Mouse (Mus musculus) midbrain, embryonic 10.5 days (tissue): Measurements from ENCODE around the gene Cnpy1. TPM values are rescaled to one million over a fixed set of nuclear protein-coding genes. Genes with fewer than 3 reads are reported as not detected.
A peak's percentile ranks its signal among the peaks of the same experiment; 100 is the strongest.

Source experiments
- DNase-seq: peaks from one replicate; pipeline ENCODE4 v3.0.0-alpha.2; 2017; ENCODE audit warnings: low spot score
- H3K27ac ChIP-seq: fragments of 300-500 bp; sonication (generic); replicated peaks from 2 replicates; pipeline ENCODE4 v1.5.1; 2016; ENCODE audit warnings: mild to moderate bottlenecking
- H3K27me3 ChIP-seq: fragments of 300-500 bp; sonication (generic); 2 replicates; pipeline ENCODE4 v1.6.1; 2016; ENCODE audit warnings: low read depth, mild to moderate bottlenecking; ENCODE audit not compliant: poor library complexity, severe bottlenecking
- H3K36me3 ChIP-seq: fragments of 300-500 bp; sonication (generic); 2 replicates; pipeline ENCODE4 v1.6.1; 2016; ENCODE audit warnings: mild to moderate bottlenecking, moderate library complexity
- H3K4me1 ChIP-seq: fragments of 300-500 bp; sonication (generic); 2 replicates; pipeline ENCODE4 v1.6.1; 2016
- H3K4me3 ChIP-seq: fragments of 300-500 bp; sonication (generic); 2 replicates; pipeline ENCODE4 v1.5.1; 2016; ENCODE audit warnings: mild to moderate bottlenecking, moderate library complexity
- H3K9me3 ChIP-seq: fragments of 300-500 bp; sonication (generic); replicated peaks from 2 replicates; pipeline ENCODE4 v1.6.1; 2016; ENCODE audit warnings: mild to moderate bottlenecking
- WGBS: fragments of 180-500 bp; shearing (Covaris S2); methylation state at CpG from one replicate; pipeline ENCODE4 v1.1.7; 2016; 5-methylcytosine and 5-hydroxymethylcytosine counted together
- polyA plus RNA-seq: library from polyadenylated mRNA; unstranded; fragments of >200 nt; fragmentation: Nextera tagmentation; extraction: Ambion mirVana; gene quantifications from 2 replicates; pipeline ENCODE4 v1.2.1, GENCODE M21; 2016

Cnpy1 gene
- polyA plus RNA-seq, 1 experiment from 2014 or later = 95.4 TPM

DNA sequence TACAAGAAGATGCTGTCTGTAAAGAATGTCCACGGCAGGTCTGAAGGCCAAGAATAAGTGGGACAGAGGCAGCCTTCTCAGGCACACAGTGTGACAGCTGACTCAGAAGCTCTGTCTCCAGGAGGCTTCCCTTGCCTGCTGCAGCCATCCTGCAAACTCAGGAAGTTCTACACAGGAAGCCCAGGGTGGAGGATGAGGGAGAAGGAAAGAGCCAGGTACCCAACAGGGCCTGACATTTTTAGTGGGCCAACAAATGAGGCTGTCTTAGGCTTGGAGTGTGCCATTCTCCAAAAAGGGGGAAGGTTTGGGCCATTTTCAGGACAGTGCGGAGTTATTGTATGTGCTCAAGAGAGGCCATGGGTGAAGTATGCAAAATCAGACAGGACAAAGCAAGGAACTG, 7.9 kb downstream of the Cnpy1 start:
- peak overlapping the region; percentile 42 for H3K4me3 ChIP-seq
- DNase-seq = no peak
- 63% methylated on average over 2 of the region's 2 CpGs for WGBS
- H3K9me3 ChIP-seq = no peaks in the 10 kb centered on the region
- peaks cover 60% of the 10 kb centered on the region for H3K27me3 ChIP-seq
- H3K27ac ChIP-seq = peak overlapping the region; percentile 82
- no peaks in the 10 kb centered on the region for H3K36me3 ChIP-seq
- peaks cover 41% of the 10 kb centered on the region for H3K4me1 ChIP-seq

DNA sequence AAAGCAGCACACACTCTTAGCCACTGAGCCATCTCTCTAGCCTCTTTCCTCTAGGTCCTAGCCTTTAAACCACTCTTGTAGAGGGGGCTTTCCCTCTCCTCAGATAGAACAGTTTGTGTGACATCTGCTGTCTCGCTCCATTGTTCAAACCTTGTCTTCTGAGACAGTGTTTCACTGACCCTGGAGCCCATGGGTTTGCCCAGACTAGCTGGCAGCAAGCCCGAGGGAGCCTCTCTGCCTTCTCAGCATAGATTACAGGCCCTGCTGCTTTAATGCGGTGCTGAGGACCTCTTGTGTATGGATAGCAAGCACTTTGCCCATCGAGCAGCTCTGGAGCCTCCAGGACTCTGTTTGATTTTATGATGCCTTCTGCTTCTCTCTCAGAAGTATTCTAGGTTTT, 8.6 kb downstream of the Cnpy1 start:
- H3K36me3 ChIP-seq = no peaks in the 10 kb centered on the region
- 31% methylated on average over 4 of the region's 4 CpGs for WGBS
- H3K4me1 ChIP-seq = peaks cover 41% of the 10 kb centered on the region
- H3K4me3 ChIP-seq = peak overlapping the region; percentile 42
- peak overlapping the region; percentile 82 for H3K27ac ChIP-seq
- no peaks in the 10 kb centered on the region for H3K9me3 ChIP-seq
- peak; percentile 36 for DNase-seq
- peaks cover 62% of the 10 kb centered on the region for H3K27me3 ChIP-seq

DNA sequence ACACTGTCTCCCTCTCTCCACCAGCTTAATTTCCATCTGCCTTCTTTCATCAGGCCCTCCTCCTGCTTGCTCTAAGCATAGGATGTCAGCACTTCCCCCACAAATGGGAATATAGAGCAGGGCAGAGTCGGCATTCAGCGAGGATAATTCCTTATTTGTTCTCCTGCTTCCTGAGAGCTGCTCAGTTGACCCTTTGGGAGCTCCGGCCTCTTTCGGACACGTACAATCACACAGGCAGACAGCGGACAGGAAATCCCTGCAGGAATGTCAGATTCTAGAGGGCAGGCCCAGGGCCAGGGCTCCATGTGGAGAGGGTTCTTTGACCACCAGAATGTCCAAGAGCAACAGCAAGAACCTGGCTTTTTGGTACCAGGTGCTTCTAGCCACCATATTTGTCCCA, 9.5 kb downstream of the Cnpy1 start:
- peak overlapping the region; percentile 42 for H3K4me3 ChIP-seq
- peaks cover 65% of the 10 kb centered on the region for H3K27me3 ChIP-seq
- 3% methylated on average over 6 of the region's 6 CpGs for WGBS
- H3K9me3 ChIP-seq = no peaks in the 10 kb centered on the region
- peak; percentile 77 for DNase-seq
- peaks cover 41% of the 10 kb centered on the region for H3K4me1 ChIP-seq
- H3K36me3 ChIP-seq = no peaks in the 10 kb centered on the region
- H3K27ac ChIP-seq = peak overlapping the region; percentile 82

- Histone ChIP-seq H3K27me3 (peaks cover 36% of the 10 kb centered on the region), H3K9me3 (peaks cover 3% of the 10 kb centered on the region; the same call in 1 of the 2 replicates), H3K4me1 (peaks cover 23% of the 10 kb centered on the region), H3K4me3 (no peak overlapping the region), H3K27ac (no peak overlapping the region), H3K36me3 (0 out of 2 replicates have a peak, but pooled peaks cover 2% of the 10 kb centered on the region)
- 79% methylated on average over 3 of the region's 3 CpGs for WGBS
- no peak for DNase-seq
Measured at GRCm38 (mm10) chr5:28232101-28232500, 13.5 kb downstream of the Cnpy1 start.

DNA sequence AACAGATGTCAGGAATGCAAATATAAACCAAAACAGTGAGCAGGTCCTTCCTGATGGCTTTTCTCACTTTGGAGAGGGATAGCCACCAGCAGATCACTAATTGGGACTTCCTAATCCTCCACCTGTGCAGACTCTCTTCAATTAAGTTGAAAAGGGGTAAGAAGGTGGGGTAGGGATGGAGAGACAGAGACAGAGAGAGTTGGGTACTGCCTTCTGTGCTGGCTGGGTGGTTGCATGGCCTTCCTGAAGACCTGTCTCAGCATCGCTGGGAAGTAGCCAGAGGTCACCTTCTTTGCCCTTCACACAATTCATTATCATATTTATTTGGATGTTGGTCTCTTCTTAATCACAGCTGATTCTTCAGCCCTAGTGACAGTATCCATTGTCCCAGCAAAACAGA, 26.0 kb downstream of the Cnpy1 start:
- H3K27ac ChIP-seq = no peak overlapping the region
- no peak overlapping the region for H3K4me3 ChIP-seq
- DNase-seq = no peak
- no peaks in the 10 kb centered on the region for H3K36me3 ChIP-seq
- peaks cover 22% of the 10 kb centered on the region for H3K27me3 ChIP-seq
- no peaks in the 10 kb centered on the region for H3K4me1 ChIP-seq
- no peaks in the 10 kb centered on the region for H3K9me3 ChIP-seq
- WGBS = 94% methylated on average over 1 of the region's 1 CpGs

GRCm38 (mm10) chr5:28213441-28213840, 32.2 kb downstream of the Cnpy1 start:
- no peak for DNase-seq
- Histone ChIP-seq H3K9me3 (no peaks in the 10 kb centered on the region), H3K36me3 (no peaks in the 10 kb centered on the region), H3K27ac (no peak overlapping the region), H3K4me3 (no peak overlapping the region), H3K27me3 (peaks cover 82% of the 10 kb centered on the region), H3K4me1 (peaks cover 36% of the 10 kb centered on the region)
- WGBS = 72% methylated on average over 2 of the region's 2 CpGs

GRCm38 (mm10) chr5:28211651-28212310, 33.8 kb downstream of the Cnpy1 start:
- under 1% methylated on average over 15 of the region's 15 CpGs for WGBS
- Histone ChIP-seq H3K4me1 (peaks cover 45% of the 10 kb centered on the region), H3K9me3 (no peaks in the 10 kb centered on the region), H3K4me3 (peak overlapping the region; percentile 63), H3K27ac (peak overlapping the region; percentile 91), H3K27me3 (peaks cover 98% of the 10 kb centered on the region), H3K36me3 (0 out of 2 replicates have a peak, but pooled peaks cover 3% of the 10 kb centered on the region)
- peak; percentile 62 for DNase-seq

DNA sequence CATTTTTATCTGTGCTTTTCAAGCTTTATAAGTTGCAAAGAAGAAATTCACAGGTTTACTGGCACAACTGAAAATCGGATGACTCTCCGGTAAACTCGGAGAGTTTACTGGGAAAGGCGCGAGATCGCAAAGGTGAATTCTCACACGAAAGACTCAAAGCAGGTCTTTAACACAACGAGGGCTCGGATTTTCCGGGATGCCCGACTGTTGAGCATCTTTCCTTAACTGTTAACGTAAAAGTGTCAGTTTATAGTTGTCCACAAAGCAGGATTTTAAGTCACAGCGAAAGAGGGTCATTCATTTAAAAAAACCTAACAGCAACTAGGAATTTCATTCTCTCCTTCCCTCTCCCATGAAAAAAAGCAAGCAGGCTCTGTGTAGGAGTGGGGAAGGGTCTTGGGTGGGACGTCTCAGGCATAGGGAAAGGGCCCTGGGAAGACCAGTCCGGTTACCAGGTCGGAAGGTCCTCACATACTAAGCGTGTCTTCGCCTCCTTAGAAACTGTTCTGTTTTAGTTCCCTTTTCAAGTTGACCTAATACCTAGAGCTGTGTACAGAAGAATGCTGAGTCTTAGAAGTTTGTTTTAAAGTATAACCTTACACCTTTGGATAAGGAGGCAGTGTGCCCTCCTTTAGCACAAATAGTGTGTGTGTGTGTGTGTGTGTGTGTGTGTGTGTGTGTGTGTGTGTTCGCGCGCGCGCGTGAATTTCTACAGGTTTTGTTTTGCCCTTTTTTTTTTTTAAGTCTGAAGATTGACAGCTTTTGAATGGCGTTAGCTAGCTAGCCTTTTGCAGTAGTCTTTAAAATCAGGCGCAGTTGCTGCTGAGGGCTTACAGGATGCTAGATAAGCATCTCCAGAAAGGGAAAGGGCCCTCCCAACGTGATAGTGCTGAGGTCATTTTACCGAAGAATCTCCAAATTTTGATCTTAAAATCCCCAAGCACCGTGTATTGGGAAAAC, 34.7 kb downstream of the Cnpy1 start:
- peaks cover 98% of the 10 kb centered on the region for H3K27me3 ChIP-seq
- H3K4me3 ChIP-seq = peak overlapping the region; percentile 63

GRCm38 (mm10) chr5:28209549-28210431, 35.8 kb downstream of the Cnpy1 start:
- H3K4me1 ChIP-seq = peaks cover 60% of the 10 kb centered on the region
- peak overlapping the region; percentile 63 for H3K4me3 ChIP-seq
- H3K9me3 ChIP-seq = no peaks in the 10 kb centered on the region
- H3K36me3 ChIP-seq = peaks cover 4% of the 10 kb centered on the region
- H3K27me3 ChIP-seq = peaks cover 98% of the 10 kb centered on the region
- WGBS = under 1% methylated on average over 80 of the region's 80 CpGs
- peak overlapping the region; percentile 91 for H3K27ac ChIP-seq
- DNase-seq = peak; percentile 89

More for the DNA sequence above, 34.7 kb downstream of the Cnpy1 start:
- WGBS = 1% methylated on average over 29 of the region's 29 CpGs
- DNase-seq = peak; percentile 50
- Histone ChIP-seq H3K4me1 (peaks cover 51% of the 10 kb centered on the region), H3K9me3 (no peaks in the 10 kb centered on the region), H3K27ac (peak overlapping the region; percentile 91), H3K36me3 (peaks cover 4% of the 10 kb centered on the region)

DNA sequence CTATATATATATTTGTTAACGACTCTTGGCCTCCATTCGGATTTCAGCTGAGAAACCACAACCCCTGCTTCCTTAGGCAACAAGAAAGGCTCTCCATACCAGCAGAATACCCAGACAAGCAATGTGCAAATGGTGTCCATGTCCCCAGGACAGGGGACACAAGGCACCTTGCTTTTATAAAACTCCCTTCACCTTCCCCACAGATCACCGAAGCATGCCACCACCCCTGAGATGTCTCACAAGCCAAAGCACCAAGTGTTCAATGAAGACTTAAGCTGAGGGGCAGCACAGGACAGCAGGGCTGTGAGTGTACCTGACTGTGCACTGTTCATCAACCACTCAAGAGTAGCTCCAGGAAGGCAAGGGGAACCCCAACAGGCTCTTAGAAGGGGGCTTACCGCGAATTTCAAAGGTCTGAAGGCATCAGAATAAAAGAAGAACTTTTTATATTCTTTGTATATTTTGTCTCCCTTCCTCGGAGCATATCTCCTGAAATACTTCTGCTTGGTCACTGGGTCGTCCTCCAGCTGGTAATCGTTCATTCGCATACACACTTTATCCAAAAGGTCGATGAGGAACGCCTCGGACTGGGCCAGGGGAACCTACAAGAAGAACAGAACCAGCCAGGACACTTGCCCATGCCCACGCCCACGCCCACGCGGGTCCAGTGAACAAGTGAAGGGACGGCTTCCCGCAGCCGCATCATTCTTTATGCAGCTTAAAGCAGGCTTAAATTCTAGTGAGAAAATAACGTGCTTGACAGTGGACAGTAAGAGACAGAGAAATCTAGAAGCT, 36.7 kb downstream of the Cnpy1 start:
- peak; percentile 39 for DNase-seq
- H3K27ac ChIP-seq = peak overlapping the region; percentile 91
- H3K9me3 ChIP-seq = no peaks in the 10 kb centered on the region
- H3K4me3 ChIP-seq = peak overlapping the region; percentile 63
- H3K36me3 ChIP-seq = peaks cover 12% of the 10 kb centered on the region
- 11% methylated on average over 20 of the region's 20 CpGs for WGBS
- H3K27me3 ChIP-seq = peaks cover 98% of the 10 kb centered on the region
- H3K4me1 ChIP-seq = peaks cover 63% of the 10 kb centered on the region

DNA sequence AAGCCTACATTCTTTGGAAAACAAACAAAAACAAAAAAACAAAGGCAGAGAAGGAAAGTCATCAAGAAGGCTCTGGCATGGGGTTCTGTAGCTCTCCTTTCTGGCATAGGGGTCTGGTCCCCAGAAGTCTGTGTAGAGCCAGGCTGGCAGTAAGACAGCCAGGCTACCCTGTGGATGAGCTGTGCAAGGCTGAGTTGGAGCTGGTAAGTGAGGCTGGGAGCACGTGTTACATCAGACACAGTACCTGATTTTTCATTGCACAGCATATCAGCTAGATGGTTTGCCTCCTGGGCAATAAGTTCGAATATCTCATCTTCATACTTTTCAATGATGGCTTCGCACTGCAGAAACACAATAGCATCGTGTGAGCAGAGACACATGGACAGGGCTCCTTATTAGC, 38.6 kb downstream of the Cnpy1 start:
- Histone ChIP-seq H3K4me1 (peaks cover 56% of the 10 kb centered on the region), H3K27ac (peak overlapping the region; percentile 91), H3K27me3 (peaks cover 100% of the 10 kb centered on the region), H3K4me3 (peak overlapping the region; percentile 63), H3K9me3 (no peaks in the 10 kb centered on the region), H3K36me3 (peaks cover 25% of the 10 kb centered on the region)
- WGBS = 59% methylated on average over 4 of the region's 4 CpGs
- no peak for DNase-seq
